Mouse (Mus musculus): Measurements from ENCODE around the gene Cdk12.
"Not testable (repeated sequence)": the region's sequence is repeated elsewhere in the genome, so short reads cannot be mapped to it uniquely, and the experiment has no call there.

- TF ChIP-seq CTCF (conservative IDR thresholded peaks at IDR 0.05 in 1 of 2, IDR thresholded peaks at IDR 0.05 in 1 of 2; ENCODE audit: low read depth in 2 of 2, low read length in 2 of 2) = peak in 1 of 2 experiments; percentile 33; a peak in 1 of 4 replicates
- not testable (repeated sequence) for TF ChIP-seq POLR2A (IDR thresholded peaks at IDR 0.05; ENCODE audit: low read depth, low read length); EP300 (IDR thresholded peaks at IDR 0.05; ENCODE audit: low read length); USF1 (IDR thresholded peaks at IDR 0.05; ENCODE audit: low read depth, low read length); SMC3 (IDR thresholded peaks at IDR 0.05; ENCODE audit: low read depth, low read length); ZKSCAN1 (IDR thresholded peaks at IDR 0.05; ENCODE audit: borderline replicate concordance, low read depth, low read length); ELF1 (IDR thresholded peaks at IDR 0.05; ENCODE audit: low read depth, low read length); TCF12 (IDR thresholded peaks at IDR 0.05; ENCODE audit: low read depth, low read length); JUN (IDR thresholded peaks at IDR 0.05; ENCODE audit: insufficient read depth, low read depth, low read length); UBTF (IDR thresholded peaks at IDR 0.05; ENCODE audit: low read depth, low read length); MAFK (IDR thresholded peaks at IDR 0.05; ENCODE audit: insufficient replicate concordance, low read length); JUND (conservative IDR thresholded peaks at IDR 0.05; ENCODE audit: low read depth, low read length); MYC (IDR thresholded peaks at IDR 0.05; ENCODE audit: low read depth, low read length)
- peak; percentile 75; the same call in 1 of the 2 replicates for TF ChIP-seq SIN3A (IDR thresholded peaks at IDR 0.05; ENCODE audit: low read length)
Observed at GRCm38 (mm10) chr11:98206281-98206680, 3.4 kb downstream of the Cdk12 start.
